ENCODE assay signal across 12 mouse cellular contexts in the genomic region with DNA sequence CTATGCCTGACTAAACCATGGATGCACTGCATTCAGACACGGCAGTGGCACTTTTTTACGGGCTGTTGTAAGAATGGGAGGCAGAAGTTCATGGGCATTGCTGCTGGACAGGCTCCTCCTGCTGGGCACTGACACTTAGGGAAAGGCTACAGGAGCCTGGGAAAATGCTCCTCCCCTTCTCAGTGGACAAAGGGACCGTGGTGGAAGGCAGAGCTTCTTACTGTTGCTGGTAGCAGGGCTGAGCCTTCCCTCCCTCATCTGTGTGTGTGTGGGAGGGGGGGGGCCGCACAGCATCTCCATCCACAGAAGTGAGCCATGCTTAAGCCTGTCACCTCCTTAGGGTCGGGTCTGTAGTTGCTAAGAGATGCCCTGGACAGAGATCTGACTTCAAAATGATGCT. TPM values are rescaled to one million over a fixed set of nuclear protein-coding genes. Genes with fewer than 3 reads are reported as not detected.
DNase-seq lines count a peak whose midpoint lies in the region; ATAC-seq and TF ChIP-seq lines count a peak whose summit lies in the region.
"Had no signal": no experiment of that assay in that cellular context is flagged by ENCODE, and none has a peak within 500 bp of the region (broad histone marks: within the 10 kb centered on the region; RNA-seq: fewer than 3 reads in every experiment).

No protein-coding gene starts in this region.

- 60% methylated on average over 5 of the region's 5 CpGs for WGBS in heart, embryonic 10.5 days
- 61% methylated on average over 5 of the region's 5 CpGs for WGBS in lung, adult 2 months
- WGBS in hindbrain, embryonic 15.5 days, result 48% methylated on average over 5 of the region's 5 CpGs
- 48% methylated on average over 5 of the region's 5 CpGs for WGBS in small intestine, adult 2 months

- TF ChIP-seq CTCF in lung, adult 2 months (IDR thresholded peaks at IDR 0.05; ENCODE audit: insufficient read depth, low read length), result no peak
- TF ChIP-seq CTCF in small intestine, adult 2 months (IDR thresholded peaks at IDR 0.05; ENCODE audit: extremely low read depth, insufficient read length, insufficient replicate concordance, low read depth, low read length), result peak; percentile 19; the same call in 1 of the 2 replicates

- no peak overlapping the region for H3K4me2 ChIP-seq in hindbrain, embryonic 15.5 days
- H3K4me2 ChIP-seq: lung, embryonic 15.5 days had no signal

- H3K9ac ChIP-seq in hindbrain, embryonic 15.5 days, result no peak overlapping the region
- H3K9ac ChIP-seq: lung, embryonic 15.5 days had no signal

- TF ChIP-seq POLR2A in lung, adult 2 months (IDR thresholded peaks at IDR 0.05; ENCODE audit: borderline replicate concordance, extremely low read depth, low read depth, low read length), result no peak
- no peak for TF ChIP-seq POLR2A in small intestine, adult 2 months (IDR thresholded peaks at IDR 0.05; ENCODE audit: low read depth, low read length)

- no peaks in the 10 kb centered on the region for H3K9me3 ChIP-seq in heart, embryonic 10.5 days
- no peaks in the 10 kb centered on the region for H3K9me3 ChIP-seq in hindbrain, embryonic 15.5 days
- H3K9me3 ChIP-seq: lung, embryonic 15.5 days had no signal

- no peak overlapping the region for H3K4me3 ChIP-seq in heart, embryonic 10.5 days
- no peak overlapping the region for H3K4me3 ChIP-seq in lung, adult 2 months (replicated peaks; ENCODE audit: extremely low read depth, low read depth, low read length)
- no peak overlapping the region for H3K4me3 ChIP-seq in hindbrain, embryonic 15.5 days
- no peak overlapping the region for H3K4me3 ChIP-seq in small intestine, adult 2 months (ENCODE audit: low read depth, low read length)
- H3K4me3 ChIP-seq: lung, embryonic 15.5 days had no signal

- DNase-seq in heart, embryonic 10.5 days (ENCODE audit: low spot score), result no peak
- no peak for DNase-seq in heart, postnatal 14 days
- DNase-seq in lung, postnatal 10 days, result peak; percentile 30
- no peak for DNase-seq in lung, adult 2 months
- DNase-seq in spleen, adult 18-20 months, result no peak
- DNase-seq: gastrocnemius, postnatal 10 days had no signal

- 0 out of 2 replicates have a peak overlapping the region, but pooled peaks have one; percentile 16 for H3K27ac ChIP-seq in heart, embryonic 10.5 days
- H3K27ac ChIP-seq in hindbrain, embryonic 15.5 days (replicated peaks), result 0 out of 2 replicates have a peak overlapping the region, but pooled peaks have one; percentile 21
- H3K27ac ChIP-seq in small intestine, adult 2 months (ENCODE audit: insufficient read depth, low read depth, low read length), result peak overlapping the region; percentile 96
- H3K27ac ChIP-seq: lung, embryonic 15.5 days had no signal

- H3K36me3 ChIP-seq in heart, embryonic 10.5 days, result peaks cover 13% of the 10 kb centered on the region; the same call in 1 of the 2 replicates
- peaks cover 5% of the 10 kb centered on the region; the same call in 1 of the 2 replicates for H3K36me3 ChIP-seq in hindbrain, embryonic 15.5 days
- H3K36me3 ChIP-seq in small intestine, adult 2 months (ENCODE audit: control insufficient read depth, insufficient read depth, low read length), result no peaks in the 10 kb centered on the region; the same call in 1 of the 2 replicates

- no peaks in the 10 kb centered on the region for H3K27me3 ChIP-seq in heart, embryonic 10.5 days (ENCODE audit: insufficient read depth, poor library complexity, severe bottlenecking)
- H3K27me3 ChIP-seq in hindbrain, embryonic 15.5 days, result no peaks in the 10 kb centered on the region
- H3K27me3 ChIP-seq in small intestine, adult 2 months (ENCODE audit: control insufficient read depth, insufficient read depth, low read length), result no peaks in the 10 kb centered on the region
- H3K27me3 ChIP-seq: lung, embryonic 15.5 days had no signal

- H3K4me1 ChIP-seq in heart, embryonic 10.5 days, result peaks cover 13% of the 10 kb centered on the region
- H3K4me1 ChIP-seq in lung, adult 2 months (ENCODE audit: control insufficient read depth, insufficient read depth, low read length), result peaks cover 4% of the 10 kb centered on the region; the same call in 1 of the 2 replicates
- H3K4me1 ChIP-seq in hindbrain, embryonic 15.5 days (replicated peaks), result peaks cover 11% of the 10 kb centered on the region; the same call in 1 of the 2 replicates
- peaks cover 50% of the 10 kb centered on the region for H3K4me1 ChIP-seq in small intestine, adult 2 months (ENCODE audit: control insufficient read depth, insufficient read depth, insufficient read length, low read length)

- intact Hi-C loops in heart, postnatal 14 days (cut with DNase I), result no loop called here

- ATAC-seq in hindbrain, embryonic 15.5 days (ENCODE audit: low FRiP score, low read depth), result 0 out of 2 replicates have a peak, but pooled peaks have one; percentile 20
- no peak for ATAC-seq in erythroblast, adult 5-6 weeks (replicated peaks; ENCODE audit: low FRiP score, poor library complexity, severe bottlenecking)

RNA-seq across cellular contexts. Expression of gene Phxr2, which starts 5.2 kb away (rescaled TPM):
- not detected in 2 replicates for polyA plus RNA-seq in heart, embryonic 10.5 days (2016; fragmentation: Nextera tagmentation; extraction: Ambion mirVana)
- total RNA-seq in heart, postnatal 14 days (2021), result not detected
- polyA plus RNA-seq in lung, adult 2 months (2012; rRNA removed), result not detected in 2 replicates
- not detected in 2 replicates for polyA plus RNA-seq in hindbrain, embryonic 15.5 days (2015; fragmentation: Nextera tagmentation; extraction: Ambion mirVana)
- not detected in 2 replicates for polyA plus RNA-seq in small intestine, adult 2 months (2012; rRNA removed)
- total RNA-seq in erythroblast, adult 5-6 weeks (2015; ENCODE audit: low replicate concordance), result not detected in 2 replicates
- not detected in 2 replicates for total RNA-seq in erythroblast, adult 5-6 weeks (2017; ENCODE audit: low replicate concordance)
- total RNA-seq: gastrocnemius, postnatal 10 days; left cerebral cortex, postnatal 14 days had no signal
- polyA plus RNA-seq: heart, embryonic 16.5 days; lung, embryonic 15.5 days had no signal

RNA-seq across cellular contexts. Expression of gene Galnt4, which starts 23.3 kb away (rescaled TPM):
- polyA plus RNA-seq in heart, embryonic 10.5 days (2016; fragmentation: Nextera tagmentation; extraction: Ambion mirVana), result 6.6 TPM in 2 replicates
- 1 to 10 TPM; 4.0 to 4.2 TPM for total RNA-seq in heart, postnatal 14 days (2021)
- 3.2 and 4.6 TPM in 2 replicates for polyA plus RNA-seq in lung, adult 2 months (2012; rRNA removed)
- polyA plus RNA-seq in hindbrain, embryonic 15.5 days (2015; fragmentation: Nextera tagmentation; extraction: Ambion mirVana), result 3.0 and 3.3 TPM in 2 replicates
- 2.6 and 3.4 TPM in 2 replicates for polyA plus RNA-seq in small intestine, adult 2 months (2012; rRNA removed)
- 2.5 TPM in 2 replicates for total RNA-seq in erythroblast, adult 5-6 weeks (2015; ENCODE audit: low replicate concordance)
- 2.2 and 4.4 TPM in 2 replicates for total RNA-seq in erythroblast, adult 5-6 weeks (2017; ENCODE audit: low replicate concordance)

RNA-seq across cellular contexts. Expression of gene Poc1b, which starts 24.5 kb away (rescaled TPM):
- polyA plus RNA-seq in heart, embryonic 10.5 days (2016; fragmentation: Nextera tagmentation; extraction: Ambion mirVana), result 12.0 and 16.2 TPM in 2 replicates
- 1 to 10 TPM; 7.6 to 8.8 TPM for total RNA-seq in heart, postnatal 14 days (2021)
- polyA plus RNA-seq in lung, adult 2 months (2012; rRNA removed), result 6.5 and 7.3 TPM in 2 replicates
- 11.5 and 15.4 TPM in 2 replicates for polyA plus RNA-seq in hindbrain, embryonic 15.5 days (2015; fragmentation: Nextera tagmentation; extraction: Ambion mirVana)
- 3.6 and 5.5 TPM in 2 replicates for polyA plus RNA-seq in small intestine, adult 2 months (2012; rRNA removed)
- total RNA-seq in erythroblast, adult 5-6 weeks (2015; ENCODE audit: low replicate concordance), result 9.2 and 18.6 TPM in 2 replicates
- 1.3 and 3.7 TPM in 2 replicates for total RNA-seq in erythroblast, adult 5-6 weeks (2017; ENCODE audit: low replicate concordance)

Comparison
In these comparisons a context has a peak if more than half of its experiments do, and no peak if none do; other contexts are left out.
1. H3K27ac ChIP-seq: peak in every context shown above with its lines; median percentile 96 in small intestine, adult 2 months; 21 in hindbrain, embryonic 15.5 days; 16 in heart, embryonic 10.5 days.